Mouse (Mus musculus): ENCODE measurements around the gene T2.

Gene T2

DNA sequence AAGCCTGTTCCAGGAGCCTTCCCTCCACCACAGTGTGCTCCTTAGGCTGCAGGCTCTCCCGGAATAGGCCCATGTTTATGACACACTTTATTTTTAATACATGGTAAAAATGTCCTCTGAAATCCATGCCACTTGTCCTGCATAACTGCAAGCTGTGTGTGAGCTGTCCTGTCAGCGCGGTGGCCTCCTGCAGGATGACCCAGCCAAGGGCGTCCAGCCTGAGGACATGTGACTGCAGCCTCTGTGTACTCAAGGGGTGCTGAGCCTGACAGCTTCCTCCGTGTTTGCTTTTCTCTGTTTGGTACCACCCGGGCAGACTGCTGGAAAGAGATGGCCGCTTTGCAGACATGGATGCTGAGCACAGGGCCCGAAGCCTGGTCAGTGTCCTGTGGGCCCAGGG, 61.1 kb downstream of the T2 start:
- DNase-seq (ENCODE audit: low read depth, low spot score), result no peak

DNA sequence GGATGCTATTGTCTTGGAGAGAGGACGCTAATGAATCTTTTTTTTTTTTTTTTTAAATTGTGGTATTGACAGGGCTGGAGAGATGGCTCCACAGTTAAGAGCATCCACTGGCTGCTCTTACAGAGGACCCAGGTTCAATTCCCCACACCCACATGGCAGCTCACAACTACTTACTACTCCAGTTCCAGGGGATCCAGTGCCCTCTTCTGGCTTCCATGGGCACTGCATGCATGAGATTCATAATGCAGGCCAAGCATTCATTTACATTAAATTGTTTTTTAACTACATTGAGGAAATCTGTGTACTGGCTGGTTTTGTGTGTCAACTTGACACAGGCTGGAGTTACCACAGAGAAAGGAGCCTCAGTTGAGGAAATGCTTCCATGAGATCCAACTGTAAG, 64.9 kb downstream of the T2 start:
- peak; percentile 39 for DNase-seq (ENCODE audit: low read depth, low spot score)

DNA sequence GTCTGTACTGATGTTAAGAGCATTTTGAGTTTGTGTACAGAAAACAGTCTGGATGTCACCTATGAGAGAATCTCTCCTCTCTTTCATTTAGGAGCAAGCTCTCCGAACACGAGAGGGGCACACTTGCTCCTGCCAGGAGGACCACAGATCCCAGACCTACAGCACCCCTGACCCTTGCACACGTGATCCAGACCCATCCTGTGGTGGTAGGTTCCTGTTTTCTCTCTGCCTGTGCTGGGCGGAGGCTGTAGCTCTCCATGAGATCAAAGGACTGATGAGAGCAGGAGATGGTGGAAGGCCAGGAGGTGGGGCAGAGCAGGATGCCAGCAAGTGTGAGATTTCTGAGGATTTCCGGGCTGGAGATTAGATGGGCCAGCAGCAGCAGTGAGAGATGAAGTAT, 65.7 kb downstream of the T2 start:
- no peak for DNase-seq (ENCODE audit: low read depth, low spot score)

DNA sequence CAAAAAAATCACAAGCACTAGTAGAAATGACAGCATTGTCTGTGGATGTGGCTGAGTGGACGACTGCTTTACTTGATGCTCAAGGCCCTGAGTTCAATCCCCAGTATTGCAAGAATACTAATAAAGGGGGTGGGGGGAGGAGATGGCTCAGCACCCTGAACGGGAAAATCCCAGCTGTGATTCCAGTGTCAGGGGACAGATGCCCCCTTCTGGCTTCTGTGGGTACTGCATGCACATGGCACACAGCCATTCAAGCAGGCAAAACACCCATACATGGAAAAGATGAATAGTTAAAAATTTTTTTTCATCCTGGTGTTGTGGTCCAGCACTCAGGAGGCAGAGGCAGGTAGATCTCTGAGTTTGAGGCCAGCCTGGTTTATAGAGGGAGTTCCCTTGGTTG, 67.5 kb downstream of the T2 start:
- peak; percentile 52 for DNase-seq (ENCODE audit: low read depth, low spot score)

DNA sequence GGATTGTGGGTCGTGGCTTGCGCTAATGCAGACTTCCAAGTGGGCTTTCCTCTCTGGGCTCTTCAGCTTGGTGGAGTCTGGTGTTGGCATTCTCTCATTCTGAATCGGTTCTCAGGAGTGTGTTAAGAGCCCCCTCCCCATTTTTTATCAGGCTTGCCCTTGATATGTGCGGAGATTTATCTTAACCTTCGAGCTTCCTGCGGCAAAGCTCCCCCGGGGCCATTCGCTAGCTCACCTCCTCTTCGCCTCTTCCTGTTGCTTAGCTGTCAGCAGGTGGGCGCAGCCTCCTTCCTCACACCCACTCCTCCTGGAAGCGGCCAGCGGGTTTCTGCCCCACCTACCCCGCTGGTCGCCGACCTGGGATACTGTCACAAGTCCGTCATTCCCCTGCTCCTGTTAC, 73.6 kb downstream of the T2 start:
- no peak for DNase-seq (ENCODE audit: low read depth, low spot score)

DNA sequence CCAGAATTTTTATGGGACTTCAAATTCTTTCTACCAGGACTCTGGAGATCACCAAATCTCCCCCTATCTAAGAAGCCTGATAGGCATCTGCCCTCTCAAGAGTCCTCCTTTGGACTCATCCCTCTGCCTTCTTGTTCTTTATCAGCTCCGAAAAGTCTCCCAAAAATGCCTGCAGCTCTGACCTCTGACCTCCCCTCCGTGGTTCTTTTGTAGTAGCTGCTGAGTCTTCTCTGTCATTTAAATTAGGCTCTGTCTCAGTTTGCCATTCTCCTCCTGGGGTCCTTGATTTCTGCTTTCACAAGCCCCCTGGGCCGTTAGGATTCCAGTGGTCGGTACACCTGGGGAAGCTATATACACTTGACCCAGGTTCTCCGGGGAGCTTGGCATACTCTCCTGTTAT, 74.1 kb downstream of the T2 start:
- no peak for DNase-seq (ENCODE audit: low read depth, low spot score)

DNA sequence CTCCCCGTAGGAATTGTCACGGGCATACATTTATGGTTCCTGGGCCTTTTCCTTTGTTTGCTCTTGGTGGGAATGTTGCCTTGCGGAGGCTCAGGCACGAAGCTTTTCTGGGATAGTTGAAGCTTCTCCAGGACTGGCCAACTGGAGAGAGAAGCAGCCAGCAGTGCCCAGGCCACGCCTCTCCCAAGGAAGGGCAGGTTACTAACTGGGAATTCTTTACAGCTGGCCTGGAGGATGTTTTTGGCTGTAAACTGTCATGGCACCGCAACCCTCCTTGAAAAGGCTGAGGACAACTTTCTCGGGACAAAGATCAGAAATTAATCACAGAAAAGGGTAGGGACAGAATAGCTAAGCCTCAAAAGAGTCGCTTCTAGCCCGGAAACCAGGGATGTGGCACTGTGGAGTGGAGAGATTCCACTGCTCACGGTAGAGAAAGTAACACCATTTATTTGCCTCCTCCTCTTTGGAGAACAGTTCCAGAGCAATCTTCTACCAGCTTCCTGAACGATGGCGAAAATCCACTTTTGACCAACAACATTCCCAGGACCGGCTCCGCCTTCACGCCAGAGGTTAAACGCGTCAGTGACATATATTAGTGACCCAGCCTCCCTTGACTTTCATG, 76.5 kb downstream of the T2 start:
- DNase-seq (ENCODE audit: low read depth, low spot score), result no peak

DNA sequence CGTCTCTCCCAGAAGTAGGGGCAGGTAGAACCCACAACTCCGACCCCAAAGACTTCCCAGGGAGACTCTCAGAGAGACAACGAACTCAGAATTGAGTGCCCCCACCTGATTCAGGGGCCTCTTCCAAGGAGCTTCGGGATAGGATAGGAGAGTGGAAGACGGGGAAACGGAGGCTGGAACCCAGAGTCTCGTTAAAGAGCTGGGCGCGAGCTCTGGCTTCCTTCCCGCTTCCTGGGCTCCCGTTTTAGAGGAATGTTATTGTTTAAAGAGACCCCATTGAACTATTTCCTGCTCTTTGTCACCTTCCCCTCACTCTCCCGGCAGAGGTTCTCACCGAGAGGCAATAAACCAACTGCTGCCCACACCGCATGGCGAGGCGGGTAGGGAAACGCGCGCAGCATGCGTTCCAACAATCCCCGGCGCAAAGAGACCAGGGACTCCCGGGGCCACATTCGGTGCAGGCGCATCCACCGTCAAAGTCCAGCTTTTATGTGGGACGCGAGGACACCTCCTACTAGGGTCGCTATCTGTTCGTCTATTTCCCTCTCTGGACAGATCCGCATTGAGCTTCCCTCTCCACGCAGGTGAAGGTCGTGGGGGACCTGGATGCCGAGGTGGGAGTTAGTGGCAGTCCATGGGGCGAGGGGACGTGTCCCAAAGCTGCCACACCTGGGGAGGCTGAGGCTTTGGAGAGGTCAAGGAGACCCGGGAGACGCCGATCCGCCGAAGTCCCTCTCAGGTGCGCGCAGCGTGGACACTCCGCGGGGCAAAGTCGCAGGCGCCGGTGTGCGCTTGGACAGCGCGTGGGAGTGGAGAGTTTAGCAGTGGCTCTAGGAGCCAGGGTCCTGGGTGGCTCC, 77.6 kb downstream of the T2 start:
- no peak for DNase-seq (ENCODE audit: low read depth, low spot score)

DNA sequence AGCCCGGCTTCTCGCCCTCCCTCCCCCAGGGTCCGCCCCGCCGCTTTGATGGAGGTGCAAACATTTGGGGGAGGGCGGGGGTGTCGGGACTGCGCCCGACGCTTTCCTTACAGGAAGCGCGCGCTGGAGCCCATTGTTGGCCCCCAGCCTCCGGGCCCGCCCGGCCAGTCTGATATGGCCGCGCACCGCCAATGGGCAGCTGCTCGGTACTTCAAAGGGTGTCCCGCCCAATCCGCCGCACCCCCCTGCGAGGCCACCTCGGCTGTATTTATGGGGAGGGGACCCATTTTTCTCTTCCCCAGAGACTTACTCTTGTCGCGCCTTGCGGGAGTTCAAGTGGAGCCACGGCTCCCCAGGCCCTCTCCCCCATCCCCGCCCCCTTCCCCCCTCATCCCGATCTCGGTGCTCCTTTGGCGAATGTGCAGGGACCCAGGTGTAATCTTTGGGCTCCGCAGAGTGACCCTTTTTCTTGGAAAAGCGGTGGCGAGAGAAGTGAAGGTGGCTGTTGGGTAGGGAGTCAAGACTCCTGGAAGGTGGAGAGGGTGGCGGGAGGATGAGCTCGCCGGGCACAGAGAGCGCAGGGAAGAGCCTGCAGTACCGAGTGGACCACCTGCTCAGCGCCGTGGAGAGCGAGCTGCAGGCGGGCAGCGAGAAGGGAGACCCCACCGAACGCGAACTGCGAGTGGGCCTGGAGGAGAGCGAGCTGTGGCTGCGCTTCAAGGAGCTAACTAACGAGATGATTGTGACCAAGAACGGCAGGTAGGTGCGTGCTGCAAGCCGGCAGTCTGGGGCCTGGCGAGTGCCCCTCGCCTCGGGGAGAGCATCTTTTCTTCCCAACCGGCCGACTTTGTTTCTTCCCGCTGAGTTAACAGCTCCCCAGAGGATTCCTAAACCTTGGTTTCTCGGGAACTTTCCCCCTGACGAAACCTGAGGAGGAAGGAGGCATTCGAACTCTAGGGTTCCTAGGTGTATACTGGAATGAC, 78.5 kb downstream of the T2 start, which contains the start of gene T:
TSS of gene T (plus strand) at position 446 of the 983 bp plus-strand sequence.
- DNase-seq (ENCODE audit: low read depth, low spot score), result no peak

DNA sequence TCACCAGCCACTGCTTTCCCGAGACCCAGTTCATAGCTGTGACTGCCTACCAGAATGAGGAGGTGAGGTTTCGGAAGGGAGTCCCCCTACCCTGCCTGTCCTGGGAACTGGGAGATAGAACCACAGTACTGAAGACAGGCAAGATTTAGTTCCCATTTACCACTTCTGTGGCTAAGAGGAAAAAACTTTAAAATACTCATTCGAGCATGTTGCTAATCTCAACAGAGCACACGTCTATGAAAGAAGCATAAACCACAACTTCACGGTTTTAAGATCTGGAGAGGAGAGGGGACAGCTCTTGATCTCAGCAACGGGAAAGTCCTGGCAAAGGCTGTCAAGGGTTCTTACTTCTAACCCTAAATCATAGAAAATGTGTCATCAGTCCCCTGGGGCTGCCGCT, 80.4 kb downstream of the T2 start:
- no peak for DNase-seq (ENCODE audit: low read depth, low spot score)

DNA sequence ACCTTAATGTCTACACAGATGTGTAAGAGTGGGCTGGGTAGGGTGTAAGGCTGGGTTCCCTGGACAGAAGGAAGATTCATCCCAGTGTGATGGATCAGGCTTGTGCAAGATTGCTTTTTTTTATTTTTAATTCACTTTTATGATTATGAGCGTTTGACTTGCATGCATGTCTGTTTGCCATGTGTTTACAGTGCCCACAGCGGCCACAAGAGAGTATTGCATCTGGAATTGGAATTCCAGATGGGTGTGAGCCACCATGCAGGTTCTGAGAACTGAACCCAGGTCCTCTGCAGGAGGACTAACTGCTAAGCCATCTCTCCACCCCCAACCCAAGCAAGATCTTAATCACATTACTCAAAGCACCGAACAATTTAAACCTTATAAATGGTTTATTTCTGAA, 88.3 kb downstream of the T2 start:
- no peak for DNase-seq (ENCODE audit: low read depth, low spot score)

DNA sequence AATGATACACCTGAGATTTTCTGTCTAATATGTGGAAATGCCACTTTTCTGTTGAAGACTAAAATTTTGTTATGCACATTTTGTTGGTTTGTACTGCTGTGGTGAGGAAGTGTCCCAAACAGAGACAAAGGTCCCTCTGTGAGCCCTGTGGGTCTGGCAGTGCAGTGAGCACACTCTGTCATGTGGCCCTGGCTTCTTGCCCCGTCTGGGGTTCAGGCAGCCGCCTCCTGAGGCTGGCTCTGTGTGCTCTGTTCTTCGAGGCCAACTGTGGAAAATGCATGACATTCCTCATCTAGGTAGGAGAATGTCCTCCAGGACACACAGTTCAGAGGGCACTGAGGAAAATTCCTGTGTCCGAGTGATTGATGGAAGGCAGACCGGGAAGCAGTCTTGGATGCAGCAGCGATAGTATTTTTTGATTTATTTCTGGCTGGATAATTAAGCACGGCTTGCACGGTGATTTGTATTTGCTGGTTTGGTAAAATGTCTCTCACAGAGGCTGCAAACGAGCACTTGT, 91.9 kb downstream of the T2 start:
- DNase-seq (ENCODE audit: low read depth, low spot score), result no peak

DNA sequence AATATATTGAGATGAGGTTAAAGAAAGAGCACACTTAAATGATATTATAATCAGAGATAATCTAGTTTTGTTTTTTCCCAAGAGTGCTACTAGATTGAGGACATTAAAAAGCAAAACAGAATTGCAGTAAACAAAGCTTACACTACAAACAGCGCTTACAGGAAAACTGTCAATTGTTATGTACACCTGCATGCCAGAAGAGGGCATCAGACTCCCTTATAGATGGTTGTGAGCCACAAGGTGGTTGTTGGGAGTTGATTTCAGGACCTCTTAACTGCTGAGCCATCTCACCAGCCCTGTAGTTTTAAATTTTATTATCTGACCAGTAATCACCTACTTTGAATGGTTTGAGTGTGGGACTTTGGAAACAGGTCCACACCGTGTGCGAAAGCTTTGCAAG, 92.5 kb downstream of the T2 start:
- peak; percentile 24 for DNase-seq (ENCODE audit: low read depth, low spot score)

DNA sequence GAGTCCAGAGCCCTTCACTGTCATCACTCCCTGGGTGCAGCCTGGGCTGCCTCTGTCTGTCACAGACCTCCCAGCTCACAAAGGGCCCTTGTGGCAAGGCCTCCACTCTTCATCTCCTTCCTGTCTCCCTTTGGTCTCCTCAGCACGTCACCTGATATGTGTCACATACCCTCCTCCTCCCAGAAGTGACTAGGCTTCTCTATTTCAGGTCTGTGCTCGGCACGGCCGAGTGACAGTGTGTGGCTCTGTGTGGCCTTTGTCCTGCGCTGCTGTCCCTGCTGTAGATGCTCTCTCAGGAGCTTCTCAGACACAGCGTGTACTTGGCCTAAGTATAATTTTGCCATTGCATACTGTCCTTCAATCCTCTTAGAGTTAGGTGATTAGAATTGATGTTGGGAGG, 99.4 kb downstream of the T2 start:
- no peak for DNase-seq (ENCODE audit: low read depth, low spot score)

DNA sequence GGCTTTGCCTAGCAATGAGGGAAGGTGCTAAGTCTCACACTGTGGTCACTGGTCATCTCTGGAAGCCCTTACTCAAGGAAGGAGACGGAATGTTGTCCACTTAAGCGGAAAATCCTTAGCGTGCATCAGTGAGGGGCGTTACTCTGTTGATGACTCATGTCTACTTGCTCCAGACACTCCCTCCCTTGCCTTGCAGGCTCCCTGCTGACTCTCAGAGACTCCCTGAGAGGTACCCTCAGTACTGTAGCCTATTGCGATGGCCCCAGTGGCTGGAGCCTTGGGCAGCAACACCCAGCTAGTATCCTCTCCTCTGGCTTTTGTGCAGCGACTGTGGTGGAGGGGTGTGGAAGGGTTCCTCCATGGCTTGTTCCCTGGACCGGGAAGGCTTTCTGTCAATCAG, 99.8 kb downstream of the T2 start:
- no peak for DNase-seq (ENCODE audit: low read depth, low spot score)

DNA sequence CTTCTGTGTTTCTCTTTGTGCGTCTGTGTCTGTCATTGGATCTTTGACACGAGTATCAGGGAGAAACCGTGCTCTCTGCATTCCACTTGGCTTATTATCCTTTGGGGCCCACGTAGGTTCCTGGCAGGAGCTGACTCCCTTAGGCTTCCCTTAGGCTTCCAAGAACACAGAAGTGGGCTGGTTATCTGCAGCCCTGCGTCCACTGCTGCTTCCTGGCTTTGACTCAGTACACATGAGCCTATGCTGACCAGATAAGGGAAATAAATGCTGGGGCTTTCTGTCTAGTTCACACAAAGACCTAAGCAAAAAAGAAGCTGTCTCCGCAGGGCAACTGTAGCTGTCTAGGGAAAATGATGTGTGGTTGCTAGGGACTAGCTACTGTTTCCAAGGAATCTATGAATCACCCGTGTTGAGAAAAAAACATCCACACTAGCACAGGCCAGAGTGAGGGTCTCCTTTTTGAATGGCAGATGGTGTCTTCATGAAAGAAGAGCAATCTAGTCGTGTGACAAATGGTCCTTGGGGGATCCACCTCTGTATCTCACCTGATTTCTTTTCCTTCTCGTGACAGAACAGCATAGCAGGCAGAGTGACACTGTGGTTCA, 101.2 kb downstream of the T2 start:
- no peak for DNase-seq (ENCODE audit: low read depth, low spot score)

DNA sequence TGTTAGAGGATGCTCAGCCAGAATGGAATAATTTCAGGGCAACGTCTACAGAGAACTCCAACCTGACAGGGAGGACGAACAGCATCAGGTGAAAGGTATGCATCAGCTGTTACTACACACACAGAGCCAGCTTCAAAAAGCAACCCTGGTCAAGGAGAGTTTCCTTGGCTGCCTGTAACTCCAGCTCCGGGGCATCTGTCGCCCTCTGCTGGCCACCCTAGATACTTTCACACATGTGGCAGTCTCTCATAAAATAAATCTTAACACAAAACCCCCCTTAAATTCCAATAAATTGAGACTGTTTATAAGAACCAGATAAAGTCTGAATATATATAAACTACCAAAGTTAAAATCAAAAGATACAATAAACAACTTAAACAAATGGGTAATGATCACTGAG, 105.8 kb downstream of the T2 start:
- DNase-seq (ENCODE audit: low read depth, low spot score), result peak; percentile 41

DNA sequence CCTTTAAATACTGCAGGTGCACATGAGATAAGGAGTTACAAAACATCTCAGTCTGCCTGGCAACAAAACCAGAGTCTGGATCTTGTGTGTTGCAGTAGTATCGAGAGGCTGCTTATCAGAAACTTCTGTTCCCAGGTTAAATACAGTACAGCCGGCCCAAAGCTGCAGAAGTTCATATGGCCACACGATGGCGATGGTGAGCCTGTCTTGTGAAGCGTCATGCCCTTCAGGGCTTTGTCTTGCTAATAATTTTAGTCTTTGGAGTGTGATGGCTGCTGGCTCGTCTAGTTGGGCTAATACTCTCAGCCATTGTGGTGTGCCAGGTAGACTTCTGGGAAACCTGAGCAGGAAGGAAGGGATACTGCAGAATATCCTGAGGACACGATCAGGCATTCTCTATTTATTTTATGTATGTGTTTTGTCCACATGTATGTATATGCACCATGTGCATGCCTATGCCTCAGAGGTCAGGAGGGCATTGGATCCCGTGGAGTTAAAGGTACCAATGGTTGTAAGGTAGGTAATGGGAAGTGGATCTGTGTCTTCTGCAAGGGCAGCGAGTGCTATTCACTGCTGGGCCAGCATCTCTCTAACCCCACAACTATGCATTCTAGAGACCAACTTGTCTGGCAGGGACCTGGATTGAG, 107.8 kb downstream of the T2 start:
- peak; percentile 69 for DNase-seq (ENCODE audit: low read depth, low spot score)

DNA sequence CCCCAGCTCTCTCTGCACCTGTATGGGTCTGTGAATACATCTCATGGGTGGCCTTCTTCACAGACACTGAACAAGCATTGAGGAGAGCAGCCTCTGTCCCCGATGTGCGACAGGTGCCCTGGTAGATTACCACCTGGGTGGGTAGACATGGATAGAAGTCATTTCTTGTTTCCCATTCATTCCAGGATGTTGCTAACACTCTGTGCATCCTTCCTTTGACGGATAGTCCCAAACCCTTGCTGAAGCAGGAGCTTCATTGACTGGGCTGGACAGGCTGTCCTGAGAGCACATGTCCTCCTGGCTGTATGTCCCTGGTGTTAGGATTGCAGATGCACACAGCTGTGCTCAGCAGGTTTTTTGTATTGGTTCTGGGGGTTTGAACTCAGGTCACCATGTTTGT, 112.0 kb downstream of the T2 start:
- DNase-seq (ENCODE audit: low read depth, low spot score), result no peak

DNA sequence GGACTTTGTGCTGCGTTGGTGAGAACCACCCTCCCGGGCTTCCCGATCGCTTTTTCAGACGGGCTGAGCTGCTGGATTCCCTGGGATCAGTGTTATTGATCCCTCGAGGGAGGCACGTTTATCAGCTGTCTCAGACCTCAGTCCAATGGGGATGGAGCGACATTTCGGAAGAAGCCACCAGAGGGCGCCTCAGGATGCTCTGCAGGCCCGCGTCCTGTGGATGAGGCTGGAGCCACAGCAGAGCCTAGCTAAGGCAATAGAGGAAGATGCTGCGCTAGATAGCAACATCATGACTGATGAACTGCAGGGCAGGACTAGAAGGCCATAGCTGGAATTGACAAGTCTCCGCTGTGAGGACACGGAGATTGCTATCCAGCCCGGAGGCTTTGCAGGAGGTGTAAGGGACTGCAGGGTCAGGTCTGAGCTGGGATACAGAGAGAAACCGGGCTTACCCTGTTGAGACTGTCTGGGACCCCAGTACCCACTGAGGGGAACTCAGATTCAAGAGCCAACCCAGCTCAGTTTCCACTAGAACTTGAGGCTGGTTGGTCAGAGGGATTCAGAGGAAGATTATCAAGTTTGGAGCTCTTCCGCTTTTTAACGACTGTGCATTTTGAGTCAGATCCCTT, 113.0 kb downstream of the T2 start:
- peak; percentile 64 for DNase-seq (ENCODE audit: low read depth, low spot score)
